Mouse (Mus musculus) heart, postnatal 4 days (tissue): ENCODE data around the gene Defb21. TPM values are rescaled to one million over a fixed set of nuclear protein-coding genes. Genes with fewer than 3 reads are reported as not detected.

Source experiments
- DNase-seq: peaks from one replicate; pipeline ENCODE4 v3.0.0; 2021
- total RNA-seq, 2 experiments: library from RNA; stranded (reverse); gene quantifications; 2 replicates each; pipeline ENCODE4 v1.2.3; 2021

The Defb21 gene
- total RNA-seq, 2 experiments from 2014 or later, result not detected

DNA sequence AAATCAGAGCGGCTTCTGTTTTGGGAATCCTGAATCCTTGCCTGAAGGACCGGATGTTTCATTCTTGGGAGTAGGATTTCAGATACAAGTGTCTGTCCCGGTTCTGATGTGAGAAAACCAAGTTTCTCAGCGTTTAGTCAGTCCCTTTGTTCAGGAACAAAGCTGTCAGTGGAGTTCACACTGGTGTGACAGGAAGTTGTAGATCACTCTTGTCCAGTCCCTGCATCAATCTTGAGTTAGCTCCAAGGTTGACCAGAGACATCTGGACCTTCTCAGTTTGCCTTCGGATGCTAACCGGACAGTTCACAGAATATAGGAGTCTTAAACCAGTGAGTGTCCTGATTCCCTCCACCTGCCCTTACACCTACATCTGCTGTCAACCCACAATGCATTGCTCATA lies 35.2 kb downstream of the Defb21 start:
- no peak for DNase-seq

DNA sequence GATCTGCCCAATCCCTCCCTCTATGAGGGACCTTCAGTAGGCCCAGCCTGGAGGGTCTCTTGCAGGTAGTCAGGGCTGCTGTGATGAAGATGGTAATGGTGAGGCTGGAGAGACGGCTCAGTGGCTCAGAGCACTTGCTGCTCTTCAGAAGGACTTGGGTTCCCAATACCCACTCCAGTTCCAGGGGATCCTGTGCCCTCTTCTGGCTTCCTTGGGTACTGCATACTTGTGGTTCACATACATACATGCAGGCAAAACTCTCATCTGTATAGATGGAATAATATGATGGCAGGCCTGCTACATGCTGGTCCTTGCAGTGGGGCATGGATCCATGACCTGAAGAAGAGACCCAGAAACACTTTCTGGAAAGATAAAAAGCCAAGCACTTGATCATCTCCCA lies 36.2 kb downstream of the Defb21 start:
- no peak for DNase-seq

DNA sequence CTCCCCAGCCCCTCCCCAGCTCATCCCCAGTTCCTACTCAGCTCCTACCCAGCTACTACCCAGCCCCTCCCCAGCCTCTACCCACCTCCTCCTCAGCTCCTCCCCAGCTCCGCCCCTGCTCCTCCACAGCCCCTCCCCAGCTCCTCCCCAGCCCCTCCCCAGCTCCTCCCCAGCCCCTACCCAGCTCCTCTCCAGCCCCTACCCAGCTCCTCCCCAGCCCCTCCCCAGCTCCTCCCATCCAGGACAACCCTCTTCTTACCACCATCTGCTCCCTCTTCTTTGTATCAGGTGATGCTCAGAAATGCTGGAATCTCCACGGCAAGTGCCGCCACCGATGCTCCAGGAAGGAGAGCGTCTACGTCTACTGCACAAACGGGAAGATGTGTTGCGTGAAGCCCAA lies 39.6 kb downstream of the Defb21 start:
- DNase-seq, result no peak

DNA sequence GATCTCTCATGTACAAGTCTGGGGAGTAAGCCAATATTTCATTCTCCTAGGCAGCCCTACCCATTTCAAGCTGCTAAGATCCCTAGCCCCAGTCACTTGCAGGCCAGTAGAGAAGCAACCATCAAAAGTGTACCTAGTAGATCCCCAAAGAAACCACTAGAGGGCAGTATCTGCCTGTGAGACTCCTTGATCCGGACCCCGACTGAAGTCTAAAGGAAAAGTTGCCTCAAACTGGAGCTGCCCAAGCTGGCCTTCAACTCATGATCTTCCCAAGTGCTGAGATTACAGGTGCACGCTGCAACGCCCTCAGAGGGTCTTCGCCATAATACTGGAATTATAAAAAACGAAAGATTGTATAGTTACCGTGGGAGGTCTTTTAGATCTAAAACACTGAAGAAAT lies 43.0 kb downstream of the Defb21 start:
- peak; percentile 68 for DNase-seq

DNA sequence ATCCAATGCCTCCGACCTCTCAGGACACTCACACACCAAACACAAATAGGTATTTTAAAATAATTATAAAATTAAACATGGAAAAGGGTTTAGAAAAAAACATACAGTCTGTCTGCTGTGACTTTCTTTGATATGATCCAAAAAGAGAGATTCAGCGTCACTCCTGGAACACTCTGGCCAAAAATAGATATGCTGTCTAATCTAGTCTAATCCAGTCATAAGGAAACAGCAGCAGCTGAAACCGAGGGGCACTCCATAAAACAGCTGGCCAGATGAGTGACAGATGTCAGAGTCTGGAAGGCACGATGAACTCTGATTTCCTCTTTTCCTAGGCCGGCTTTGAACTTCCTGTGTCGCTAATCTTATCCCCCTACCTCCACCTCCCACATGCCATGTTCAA lies 43.9 kb downstream of the Defb21 start:
- no peak for DNase-seq

DNA sequence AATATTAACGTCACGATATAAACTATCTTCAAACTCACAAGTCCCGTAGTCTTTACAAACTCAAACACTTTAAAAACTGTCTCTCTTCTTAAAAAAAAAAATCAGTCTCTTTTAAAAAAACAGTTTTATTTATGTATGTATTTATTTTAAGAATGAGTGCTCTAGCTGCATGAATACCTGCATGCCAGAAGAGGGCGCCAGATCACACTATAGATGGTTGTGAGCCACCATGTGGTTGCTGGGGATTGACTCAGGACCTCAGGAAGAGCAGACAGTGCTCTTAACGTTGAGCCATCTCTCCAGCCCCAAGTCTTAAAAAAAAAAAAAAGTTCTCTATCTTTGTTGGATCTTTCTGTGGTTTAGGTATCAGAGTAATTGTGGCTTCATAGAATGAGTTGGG lies 44.8 kb downstream of the Defb21 start:
- DNase-seq, result no peak

DNA sequence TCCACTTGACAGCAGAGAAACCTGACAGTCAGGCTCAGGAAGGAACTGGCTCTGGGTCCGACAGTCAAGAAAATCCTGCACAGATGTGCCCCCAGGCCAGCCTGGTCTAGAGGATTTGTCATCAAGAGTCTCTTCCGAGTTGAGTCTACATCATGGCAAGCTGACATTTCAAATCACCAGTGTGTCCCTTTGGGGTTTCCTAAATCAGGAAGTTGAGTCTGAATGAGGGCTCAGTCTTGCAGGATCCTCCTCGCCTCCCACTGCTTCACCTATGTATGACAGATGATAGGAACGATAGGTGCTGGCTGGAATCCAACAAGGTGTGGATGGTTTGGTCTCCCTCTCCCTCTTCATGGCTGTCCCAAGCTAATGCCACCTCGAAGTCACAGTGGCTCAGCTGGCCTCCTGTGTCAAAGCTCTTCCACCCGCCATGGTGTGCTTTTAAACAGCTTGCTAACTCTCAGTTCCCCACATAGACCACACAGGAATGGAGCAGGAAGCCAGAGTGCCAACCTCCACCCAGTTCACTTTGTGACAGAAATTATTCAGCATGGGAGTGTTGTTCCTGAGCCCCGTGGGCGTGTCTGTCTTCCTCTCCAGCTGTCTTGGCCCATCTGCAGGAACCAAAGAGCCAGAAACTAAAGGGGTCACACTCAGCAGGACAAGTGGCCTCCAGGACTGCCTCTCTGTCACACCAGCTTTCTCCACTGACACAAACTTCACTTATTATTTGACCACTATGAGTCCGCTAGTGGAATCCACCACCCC lies 48.0 kb downstream of the Defb21 start:
- no peak for DNase-seq

DNA sequence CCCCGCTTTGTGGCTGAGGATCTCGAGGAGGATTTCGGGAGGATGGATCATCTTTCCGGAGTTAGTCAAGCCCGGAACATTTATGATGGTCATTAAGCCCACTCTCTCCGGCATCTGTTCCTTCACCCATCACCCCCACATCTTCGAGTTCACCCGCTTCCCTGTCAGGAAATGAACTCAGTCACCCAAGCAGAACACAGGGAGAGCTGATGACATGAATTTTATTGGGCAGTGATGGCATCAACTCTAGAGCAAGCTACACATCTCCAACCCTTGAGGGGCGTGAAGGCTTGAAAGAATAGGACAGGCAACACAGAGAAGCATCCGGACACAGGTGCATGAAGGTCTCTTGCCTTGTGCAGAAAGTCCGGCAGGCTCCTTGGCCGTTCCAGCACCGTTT lies 49.6 kb downstream of the Defb21 start:
- DNase-seq, result no peak

DNA sequence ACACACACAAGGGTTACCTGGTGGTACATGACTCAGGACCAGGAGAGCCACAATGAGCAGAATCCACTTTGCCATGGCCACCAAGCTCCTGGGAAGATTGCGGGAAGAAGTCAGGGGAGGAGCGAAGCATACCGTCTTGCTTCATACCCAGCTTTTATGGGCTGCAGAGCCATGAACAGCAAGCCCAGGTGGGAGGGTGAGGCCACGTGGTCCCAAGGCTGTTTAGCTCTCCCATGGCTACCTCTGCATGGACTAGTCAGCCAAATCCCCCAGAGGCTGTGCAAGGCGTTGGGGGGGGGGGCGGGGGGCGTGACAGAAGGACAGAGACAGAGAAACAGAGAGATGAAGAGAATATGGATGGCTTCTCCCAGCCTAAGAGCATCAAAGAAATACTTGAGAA lies 50.4 kb downstream of the Defb21 start, which contains the start of gene Defb25:
Defb25 (minus strand) TSS at position 101 of the 400 bp plus-strand sequence.
- no peak for DNase-seq

Other genes starting within 250 kb of the Defb21 start
- gene Rbck1, start 240.1 kb upstream of the Defb21 start, total RNA-seq, result 10 to 100 TPM; 70.5 to 75.6 TPM
- 1 to 10 TPM; 2.9 TPM for gene Trib3, start 228.7 kb upstream of the Defb21 start, total RNA-seq
- gene Nrsn2, start 196.1 kb upstream of the Defb21 start, total RNA-seq, result not detected
- gene Sox12, start 174.7 kb upstream of the Defb21 start, total RNA-seq, result 10 to 100 TPM; 42.3 to 42.6 TPM
- gene Zcchc3, start 157.7 kb upstream of the Defb21 start, total RNA-seq, result 10 to 100 TPM; 24.9 to 27.4 TPM
- gene 6820408C15Rik, start 157.2 kb upstream of the Defb21 start, total RNA-seq, result 1 to 10 TPM; 3.8 to 4.0 TPM
- gene Defb23, start 108.1 kb upstream of the Defb21 start, total RNA-seq, result not detected
- gene Defb20, start 95.7 kb upstream of the Defb21 start, total RNA-seq, result not detected
- not detected for gene Defb22, start 82.6 kb upstream of the Defb21 start, total RNA-seq
- not detected for gene Defb26, start 61.1 kb upstream of the Defb21 start, total RNA-seq
- gene Defb28, start 54.5 kb upstream of the Defb21 start, total RNA-seq, result not detected
- not detected for gene Defb29, start 32.6 kb upstream of the Defb21 start, total RNA-seq
- gene Gm17416, start 3.4 kb upstream of the Defb21 start, total RNA-seq, result not detected
- gene Defb19, start 7.6 kb downstream of the Defb21 start, total RNA-seq, result not detected
- gene Defb45, start 26.7 kb downstream of the Defb21 start, total RNA-seq, result not detected
- gene Defb36, start 31.6 kb downstream of the Defb21 start, total RNA-seq, result not detected
- gene Defb25, start 50.3 kb downstream of the Defb21 start, total RNA-seq, result not detected
- 10 to 100 TPM; 13.5 to 13.9 TPM for gene Rem1, start 54.2 kb downstream of the Defb21 start, total RNA-seq
- gene H13, start 96.7 kb downstream of the Defb21 start, total RNA-seq, result 10 to 100 TPM; 54.1 to 54.2 TPM
- gene Mcts2, start 114.3 kb downstream of the Defb21 start, total RNA-seq, result 10 to 100 TPM; 19.9 to 20.2 TPM
- gene Id1, start 163.5 kb downstream of the Defb21 start, total RNA-seq, result 10 to 100 TPM; 71.8 to 76.6 TPM
- gene Cox4i2, start 181.4 kb downstream of the Defb21 start, total RNA-seq, result 10 to 100 TPM; 13.7 to 15.1 TPM